In the genomic region with DNA sequence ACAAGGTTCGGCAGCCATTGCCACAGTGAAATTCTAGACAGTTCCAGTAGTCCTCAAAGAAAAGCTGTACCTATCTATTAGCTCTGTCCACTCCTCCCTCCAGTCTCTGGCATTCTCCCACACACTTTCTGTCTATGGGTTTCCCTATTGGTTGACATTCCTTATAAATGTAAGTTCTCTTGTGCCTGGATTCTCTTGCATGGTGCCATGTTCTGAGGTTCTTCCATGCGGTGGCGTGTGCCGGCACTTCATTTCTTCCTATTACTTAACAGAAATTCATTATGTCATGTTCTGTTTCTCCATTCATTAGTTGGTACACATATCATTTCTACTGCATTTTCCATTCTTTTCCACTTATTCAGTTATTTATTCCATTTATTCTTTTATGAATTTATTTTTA, we compare ENCODE assay signal across 24 mouse cellular contexts. TPM values are rescaled to one million over a fixed set of nuclear protein-coding genes. Genes with fewer than 3 reads are reported as not detected.
"Had no signal": no experiment of that assay in that cellular context is flagged by ENCODE, and none has a peak within 500 bp of the region (broad histone marks: within the 10 kb centered on the region; RNA-seq: fewer than 3 reads in every experiment).

No protein-coding gene starts in this region.

- H3K27ac ChIP-seq: lung, embryonic 15.5 days; macrophage; neural tube, embryonic 12.5 days; stomach, embryonic 15.5 days; stomach, postnatal 0 days had no signal

- ATAC-seq: lung, postnatal 0 days had no signal

- H3K36me3 ChIP-seq: lung, embryonic 15.5 days; neural tube, embryonic 12.5 days; stomach, embryonic 15.5 days had no signal

- H3K4me3 ChIP-seq: lung, embryonic 15.5 days; megakaryocyte, embryonic 14.5 days; neural tube, embryonic 12.5 days; stomach, embryonic 15.5 days had no signal

- DNase-seq: lung, adult 2 months; lung, postnatal 14 days; lung, postnatal 36 days; midbrain, embryonic 14.5 days; right cerebral cortex, postnatal 14 days; thymus, adult 2 months; thymus, postnatal 25 days; thymus, postnatal 4 days had no signal

- H3K4me1 ChIP-seq: lung, embryonic 15.5 days; megakaryocyte, embryonic 14.5 days; neural tube, embryonic 12.5 days; stomach, embryonic 15.5 days had no signal

- H3K9ac ChIP-seq: lung, embryonic 15.5 days; neural tube, embryonic 12.5 days; stomach, embryonic 15.5 days had no signal

- H3K27me3 ChIP-seq: lung, embryonic 15.5 days; neural tube, embryonic 12.5 days; stomach, embryonic 15.5 days had no signal

- H3K9me3 ChIP-seq: lung, embryonic 15.5 days; megakaryocyte, embryonic 14.5 days; neural tube, embryonic 12.5 days; stomach, embryonic 15.5 days had no signal

- H3K4me2 ChIP-seq: lung, embryonic 15.5 days; neural tube, embryonic 12.5 days; stomach, embryonic 15.5 days had no signal

RNA-seq across cellular contexts. Expression of gene Olfr156, which starts 5.1 kb away (rescaled TPM):
- total RNA-seq: megakaryocyte progenitor cell, adult 5-6 weeks; midbrain, postnatal 0 days; monocyte, adult 5-6 weeks; neutrophil, adult 5-6 weeks had no signal
- polyA plus RNA-seq: liver, embryonic 16.5 days; lung, adult 2 months; lung, embryonic 15.5 days; lung, postnatal 0 days; macrophage; midbrain, embryonic 14.5 days; midbrain, postnatal 0 days; neural tube, embryonic 12.5 days; neural tube, embryonic 14.5 days; spleen, adult 2 months; stomach, embryonic 15.5 days; stomach, postnatal 0 days; testis, adult 2 months; thymus, adult 2 months; urinary bladder, adult 2 months had no signal

RNA-seq across cellular contexts. Expression of gene Olfr157, which starts 11.2 kb away (rescaled TPM):
- total RNA-seq: megakaryocyte progenitor cell, adult 5-6 weeks; midbrain, postnatal 0 days; monocyte, adult 5-6 weeks; neutrophil, adult 5-6 weeks had no signal
- polyA plus RNA-seq: liver, embryonic 16.5 days; lung, adult 2 months; lung, embryonic 15.5 days; lung, postnatal 0 days; macrophage; midbrain, embryonic 14.5 days; midbrain, postnatal 0 days; neural tube, embryonic 12.5 days; neural tube, embryonic 14.5 days; spleen, adult 2 months; stomach, embryonic 15.5 days; testis, adult 2 months; urinary bladder, adult 2 months had no signal

RNA-seq across cellular contexts. Expression of gene Olfr155, which starts 22.6 kb away (rescaled TPM):
- total RNA-seq: megakaryocyte progenitor cell, adult 5-6 weeks; midbrain, postnatal 0 days; monocyte, adult 5-6 weeks; neutrophil, adult 5-6 weeks had no signal
- polyA plus RNA-seq: liver, embryonic 16.5 days; lung, adult 2 months; lung, embryonic 15.5 days; lung, postnatal 0 days; macrophage; midbrain, embryonic 14.5 days; midbrain, postnatal 0 days; neural tube, embryonic 12.5 days; neural tube, embryonic 14.5 days; spleen, adult 2 months; stomach, embryonic 15.5 days; stomach, postnatal 0 days; testis, adult 2 months; thymus, adult 2 months; urinary bladder, adult 2 months had no signal

RNA-seq across cellular contexts. Expression of gene Olfr159, which starts 58.0 kb away (rescaled TPM):
- total RNA-seq: megakaryocyte progenitor cell, adult 5-6 weeks; midbrain, postnatal 0 days; monocyte, adult 5-6 weeks; neutrophil, adult 5-6 weeks had no signal
- polyA plus RNA-seq: liver, embryonic 16.5 days; lung, embryonic 15.5 days; lung, postnatal 0 days; macrophage; midbrain, embryonic 14.5 days; midbrain, postnatal 0 days; neural tube, embryonic 12.5 days; neural tube, embryonic 14.5 days; spleen, adult 2 months; stomach, embryonic 15.5 days; stomach, postnatal 0 days; testis, adult 2 months; thymus, adult 2 months; urinary bladder, adult 2 months had no signal
